Comparison of ENCODE assay signal across 23 mouse cellular contexts in the genomic region with DNA sequence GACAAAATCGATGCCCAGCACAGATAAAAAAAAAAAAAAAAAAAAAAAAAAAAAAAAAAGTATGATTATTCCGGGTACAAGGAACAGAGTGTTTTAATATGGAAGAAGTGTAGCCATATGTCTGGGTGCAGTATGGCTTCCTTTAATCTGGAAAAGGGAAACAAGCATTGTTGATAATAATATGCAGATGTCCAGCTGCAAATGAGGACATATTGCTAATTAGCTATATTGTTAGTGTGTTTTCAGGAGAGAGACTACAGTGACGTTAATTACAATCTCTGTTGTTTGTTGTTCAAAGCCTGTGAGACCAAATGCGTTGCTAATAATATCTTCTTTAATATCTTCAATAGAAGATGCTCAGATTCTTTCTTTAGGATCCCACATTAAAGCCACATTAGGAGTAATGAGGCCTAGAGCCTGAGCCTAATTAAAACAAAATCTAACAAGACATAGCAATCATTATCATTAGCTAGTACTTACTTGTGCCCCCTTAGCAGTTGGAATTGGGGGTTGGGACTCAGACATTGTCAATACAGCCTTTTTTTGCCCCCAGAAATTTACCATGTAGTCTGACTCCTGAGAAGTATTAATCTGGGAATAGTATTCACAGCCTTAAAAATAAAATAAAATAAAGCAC. TPM values are rescaled to one million over a fixed set of nuclear protein-coding genes. Genes with fewer than 3 reads are reported as not detected.
DNase-seq lines count a peak whose midpoint lies in the region; ATAC-seq and TF ChIP-seq lines count a peak whose summit lies in the region.
"Had no signal": no experiment of that assay in that cellular context is flagged by ENCODE, and none has a peak within 500 bp of the region (broad histone marks: within the 10 kb centered on the region; RNA-seq: fewer than 3 reads in every experiment).

No protein-coding gene starts in this region.

- peak; percentile 59 for ATAC-seq in forebrain, embryonic 11.5 days (replicated peaks; ENCODE audit: low FRiP score)
- no peak for ATAC-seq in midbrain, postnatal 0 days (ENCODE audit: low FRiP score)
- ATAC-seq in midbrain, embryonic 14.5 days (ENCODE audit: low FRiP score, low TSS enrichment), result no peak
- ATAC-seq in forebrain, embryonic 15.5 days (replicated peaks), result peak; percentile 78
- ATAC-seq: CD4-positive, CD25-positive, alpha-beta regulatory T cell, adult 4 months; intestine, embryonic 15.5 days had no signal

- no peak for TF ChIP-seq CTCF in midbrain, postnatal 0 days (IDR thresholded peaks at IDR 0.05)
- TF ChIP-seq CTCF in layer of hippocampus, adult 2 months (conservative IDR thresholded peaks at IDR 0.05), result no peak

- H3K4me3 ChIP-seq in forebrain, embryonic 11.5 days (ENCODE audit: low read depth, low read length), result no peak overlapping the region
- no peak overlapping the region for H3K4me3 ChIP-seq in forebrain, embryonic 10.5 days
- H3K4me3 ChIP-seq in midbrain, postnatal 0 days (ENCODE audit: low read depth, low read length), result no peak overlapping the region
- H3K4me3 ChIP-seq in midbrain, embryonic 14.5 days (replicated peaks; ENCODE audit: low read depth, low read length), result no peak overlapping the region
- no peak overlapping the region for H3K4me3 ChIP-seq in forebrain, embryonic 15.5 days
- H3K4me3 ChIP-seq in layer of hippocampus, adult 2 months, result no peak overlapping the region
- H3K4me3 ChIP-seq: embryonic facial prominence, embryonic 12.5 days; heart, embryonic 10.5 days; intestine, embryonic 15.5 days had no signal

- no peaks in the 10 kb centered on the region for H3K27me3 ChIP-seq in forebrain, embryonic 11.5 days (ENCODE audit: control insufficient read depth, insufficient read depth, low read length)
- no peaks in the 10 kb centered on the region for H3K27me3 ChIP-seq in forebrain, embryonic 10.5 days (ENCODE audit: poor library complexity, severe bottlenecking)
- H3K27me3 ChIP-seq in midbrain, postnatal 0 days (ENCODE audit: insufficient read depth, low read length), result no peaks in the 10 kb centered on the region
- H3K27me3 ChIP-seq in midbrain, embryonic 14.5 days (ENCODE audit: control insufficient read depth, insufficient read depth, low read length), result no peaks in the 10 kb centered on the region
- H3K27me3 ChIP-seq in forebrain, embryonic 15.5 days, result no peaks in the 10 kb centered on the region
- H3K27me3 ChIP-seq: embryonic facial prominence, embryonic 12.5 days; intestine, embryonic 15.5 days had no signal

- H3K36me3 ChIP-seq in forebrain, embryonic 11.5 days (ENCODE audit: control insufficient read depth, insufficient read depth, low read length), result no peaks in the 10 kb centered on the region
- no peaks in the 10 kb centered on the region for H3K36me3 ChIP-seq in forebrain, embryonic 10.5 days (replicated peaks)
- H3K36me3 ChIP-seq in midbrain, postnatal 0 days (ENCODE audit: insufficient read depth, low read length), result no peaks in the 10 kb centered on the region
- no peaks in the 10 kb centered on the region for H3K36me3 ChIP-seq in midbrain, embryonic 14.5 days (ENCODE audit: control insufficient read depth, insufficient read depth, low read length)
- no peaks in the 10 kb centered on the region for H3K36me3 ChIP-seq in forebrain, embryonic 15.5 days
- H3K36me3 ChIP-seq: embryonic facial prominence, embryonic 12.5 days; G1E; heart, embryonic 10.5 days; intestine, embryonic 15.5 days had no signal

- H3K4me1 ChIP-seq in forebrain, embryonic 11.5 days (replicated peaks; ENCODE audit: control insufficient read depth, insufficient read depth, low read length), result no peaks in the 10 kb centered on the region
- H3K4me1 ChIP-seq in forebrain, embryonic 10.5 days, result 0 out of 2 replicates have a peak, but pooled peaks cover 3% of the 10 kb centered on the region
- H3K4me1 ChIP-seq in midbrain, postnatal 0 days (ENCODE audit: insufficient read depth, low read length), result no peaks in the 10 kb centered on the region
- no peaks in the 10 kb centered on the region for H3K4me1 ChIP-seq in midbrain, embryonic 14.5 days (ENCODE audit: control insufficient read depth, insufficient read depth, low read length)
- H3K4me1 ChIP-seq in forebrain, embryonic 15.5 days, result 0 out of 2 replicates have a peak, but pooled peaks cover 3% of the 10 kb centered on the region
- H3K4me1 ChIP-seq: embryonic facial prominence, embryonic 12.5 days; intestine, embryonic 15.5 days had no signal

- DNase-seq in forebrain, embryonic 11.5 days (ENCODE audit: low spot score), result no peak
- DNase-seq in forebrain, embryonic 10.5 days (ENCODE audit: extremely low spot score, low spot score), result no peak
- peak; percentile 2 for DNase-seq in midbrain, postnatal 0 days (ENCODE audit: low spot score)
- no peak for DNase-seq in midbrain, embryonic 14.5 days
- DNase-seq in layer of hippocampus, adult 2 months (ENCODE audit: low spot score in 2 of 2), result no peak
- DNase-seq in spleen, postnatal 14 days (ENCODE audit: low spot score in 2 of 2), result no peak
- DNase-seq: adrenal gland, adult 8-10 months; adrenal gland, postnatal 36 days; B cell, adult 2 months; cerebellum, adult 11-12 months; cerebellum, adult 9-10 months; cerebellum, postnatal 25 days; gastrocnemius, postnatal 36 days; heart, adult 11 months; heart, postnatal 10 days; heart, postnatal 4 days; kidney, adult 18-20 months had no signal

- H3K9me3 ChIP-seq in forebrain, embryonic 11.5 days (ENCODE audit: control insufficient read depth, low read length), result no peaks in the 10 kb centered on the region
- no peaks in the 10 kb centered on the region for H3K9me3 ChIP-seq in forebrain, embryonic 10.5 days
- H3K9me3 ChIP-seq in midbrain, postnatal 0 days (ENCODE audit: low read length), result no peaks in the 10 kb centered on the region
- H3K9me3 ChIP-seq in midbrain, embryonic 14.5 days (ENCODE audit: control insufficient read depth, low read length), result no peaks in the 10 kb centered on the region
- H3K9me3 ChIP-seq in forebrain, embryonic 15.5 days, result no peaks in the 10 kb centered on the region
- H3K9me3 ChIP-seq: embryonic facial prominence, embryonic 12.5 days; G1E; heart, embryonic 10.5 days; intestine, embryonic 15.5 days had no signal

- no peak overlapping the region for H3K9ac ChIP-seq in forebrain, embryonic 11.5 days (ENCODE audit: low read length)
- no peak overlapping the region for H3K9ac ChIP-seq in midbrain, postnatal 0 days (replicated peaks; ENCODE audit: low read length, poor library complexity, severe bottlenecking)
- no peak overlapping the region for H3K9ac ChIP-seq in midbrain, embryonic 14.5 days (replicated peaks; ENCODE audit: low read length)
- no peak overlapping the region for H3K9ac ChIP-seq in forebrain, embryonic 15.5 days (replicated peaks)
- H3K9ac ChIP-seq: embryonic facial prominence, embryonic 12.5 days; intestine, embryonic 15.5 days had no signal

- H3K4me2 ChIP-seq in forebrain, embryonic 11.5 days (ENCODE audit: low read depth, low read length, severe bottlenecking), result no peak overlapping the region
- H3K4me2 ChIP-seq in midbrain, postnatal 0 days (ENCODE audit: low read depth, low read length, poor library complexity, severe bottlenecking), result no peak overlapping the region
- H3K4me2 ChIP-seq in midbrain, embryonic 14.5 days (ENCODE audit: low read length), result no peak overlapping the region
- no peak overlapping the region for H3K4me2 ChIP-seq in forebrain, embryonic 15.5 days (replicated peaks)
- H3K4me2 ChIP-seq: embryonic facial prominence, embryonic 12.5 days; intestine, embryonic 15.5 days had no signal

- WGBS in forebrain, embryonic 11.5 days, result 66% methylated on average over 4 of the region's 4 CpGs
- 81% methylated on average over 4 of the region's 4 CpGs for WGBS in forebrain, embryonic 10.5 days
- WGBS in midbrain, postnatal 0 days, result 66% methylated on average over 4 of the region's 4 CpGs
- 73% methylated on average over 4 of the region's 4 CpGs for WGBS in midbrain, embryonic 14.5 days
- WGBS in forebrain, embryonic 15.5 days, result 27% methylated on average over 4 of the region's 4 CpGs

- H3K27ac ChIP-seq in forebrain, embryonic 11.5 days (ENCODE audit: low read depth, low read length), result no peak overlapping the region
- H3K27ac ChIP-seq in forebrain, embryonic 10.5 days, result no peak overlapping the region
- H3K27ac ChIP-seq in midbrain, postnatal 0 days (ENCODE audit: low read depth, low read length), result no peak overlapping the region
- no peak overlapping the region for H3K27ac ChIP-seq in midbrain, embryonic 14.5 days (replicated peaks; ENCODE audit: low read depth, low read length)
- H3K27ac ChIP-seq in forebrain, embryonic 15.5 days (replicated peaks), result no peak overlapping the region
- H3K27ac ChIP-seq in layer of hippocampus, adult 2 months, result no peak overlapping the region
- H3K27ac ChIP-seq: embryonic facial prominence, embryonic 12.5 days; heart, embryonic 10.5 days; intestine, embryonic 15.5 days had no signal

RNA-seq across cellular contexts. Expression of gene Ism1, which starts 46.3 kb away (rescaled TPM):
- polyA plus RNA-seq in forebrain, embryonic 11.5 days (2014; fragmentation: Nextera tagmentation; extraction: Ambion mirVana), result 0.29 and 0.44 TPM in 2 replicates
- polyA plus RNA-seq in forebrain, embryonic 10.5 days (2016; fragmentation: Nextera tagmentation; extraction: Ambion mirVana), result 0.58 and 0.61 TPM in 2 replicates
- 1.3 and 1.7 TPM in 2 replicates for total RNA-seq in midbrain, postnatal 0 days (2014; rRNA removed)
- 0.73 and 0.76 TPM in 2 replicates for polyA plus RNA-seq in midbrain, postnatal 0 days (2015; fragmentation: Nextera tagmentation; extraction: Ambion mirVana)
- 0.42 and 0.50 TPM in 2 replicates for polyA plus RNA-seq in midbrain, embryonic 14.5 days (2014; fragmentation: Nextera tagmentation; extraction: Ambion mirVana)
- 0.34 and 0.52 TPM in 2 replicates for polyA plus RNA-seq in forebrain, embryonic 15.5 days (2015; fragmentation: Nextera tagmentation; extraction: Ambion mirVana)
- 1 to 10 TPM; 6.0 TPM for total RNA-seq in layer of hippocampus, adult 2 months (2021)
- polyA plus RNA-seq: G1E had no signal

Comparison
In these comparisons a context has a peak if more than half of its experiments do, and no peak if none do; other contexts are left out.
1. ATAC-seq: peak in forebrain, embryonic 11.5 days (single experiment) and forebrain, embryonic 15.5 days (single experiment); none in midbrain, postnatal 0 days (single experiment) and midbrain, embryonic 14.5 days (single experiment).